Comparison of ENCODE assay signal across 16 mouse cellular contexts in the genomic region with DNA sequence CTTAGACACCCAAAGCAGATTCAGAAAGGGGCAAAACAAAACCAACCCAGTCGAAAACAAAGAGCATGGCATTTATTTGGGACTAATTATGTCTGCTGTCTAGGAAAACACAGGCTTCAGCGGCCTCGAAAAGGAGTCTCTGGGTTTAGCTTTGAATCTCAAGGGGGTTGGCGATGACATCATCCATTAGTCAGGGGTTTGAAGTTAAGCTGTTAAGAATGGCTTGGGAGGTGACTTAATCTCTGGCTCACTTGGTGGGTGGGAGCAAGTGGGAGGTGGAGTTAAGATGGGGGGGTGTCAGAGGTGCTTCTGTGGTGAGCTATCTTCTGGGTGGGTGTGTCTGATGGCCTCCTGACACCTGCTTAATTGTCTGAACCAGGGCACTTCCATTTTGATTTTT.
DNase-seq lines count a peak whose midpoint lies in the region; ATAC-seq lines count a peak whose summit lies in the region.
"Had no signal": no experiment of that assay in that cellular context is flagged by ENCODE, and none has a peak within 500 bp of the region (broad histone marks: within the 10 kb centered on the region; RNA-seq: fewer than 3 reads in every experiment).

No protein-coding gene starts in this region.

- no peaks in the 10 kb centered on the region for H3K27me3 ChIP-seq in heart, embryonic 11.5 days (ENCODE audit: control insufficient read depth, insufficient read depth, low read length)
- H3K27me3 ChIP-seq in midbrain, embryonic 10.5 days (ENCODE audit: low read depth, poor library complexity, severe bottlenecking): no peaks in the 10 kb centered on the region
- no peaks in the 10 kb centered on the region for H3K27me3 ChIP-seq in midbrain, embryonic 13.5 days
- no peaks in the 10 kb centered on the region for H3K27me3 ChIP-seq in embryonic facial prominence, embryonic 14.5 days (replicated peaks; ENCODE audit: control insufficient read depth, insufficient read depth, low read length)
- H3K27me3 ChIP-seq: liver, embryonic 12.5 days had no signal

- no peak overlapping the region for H3K4me2 ChIP-seq in heart, embryonic 11.5 days
- no peak overlapping the region for H3K4me2 ChIP-seq in midbrain, embryonic 13.5 days (replicated peaks)
- H3K4me2 ChIP-seq in embryonic facial prominence, embryonic 14.5 days (ENCODE audit: low read depth, low read length): no peak overlapping the region
- H3K4me2 ChIP-seq: liver, embryonic 12.5 days had no signal

- H3K4me1 ChIP-seq in heart, embryonic 11.5 days (ENCODE audit: control insufficient read depth, insufficient read depth, low read length): peaks cover 25% of the 10 kb centered on the region
- peaks cover 58% of the 10 kb centered on the region for H3K4me1 ChIP-seq in midbrain, embryonic 10.5 days
- peaks cover 23% of the 10 kb centered on the region for H3K4me1 ChIP-seq in midbrain, embryonic 13.5 days (replicated peaks)
- peaks cover 22% of the 10 kb centered on the region for H3K4me1 ChIP-seq in embryonic facial prominence, embryonic 14.5 days (ENCODE audit: control insufficient read depth, insufficient read depth, low read length)

- no peak overlapping the region for H3K4me3 ChIP-seq in heart, embryonic 11.5 days (ENCODE audit: low read depth, low read length)
- H3K4me3 ChIP-seq in midbrain, embryonic 10.5 days: no peak overlapping the region
- no peak overlapping the region for H3K4me3 ChIP-seq in midbrain, embryonic 13.5 days (replicated peaks)
- no peak overlapping the region for H3K4me3 ChIP-seq in embryonic facial prominence, embryonic 14.5 days (ENCODE audit: low read depth, low read length)
- H3K4me3 ChIP-seq: liver, embryonic 12.5 days had no signal

- WGBS in heart, embryonic 11.5 days (ENCODE audit: insufficient replicate concordance): 37% methylated on average over 4 of the region's 4 CpGs
- 24% methylated on average over 4 of the region's 4 CpGs for WGBS in midbrain, embryonic 10.5 days
- 13% methylated on average over 4 of the region's 4 CpGs for WGBS in midbrain, embryonic 13.5 days
- WGBS in embryonic facial prominence, embryonic 14.5 days: 49% methylated on average over 4 of the region's 4 CpGs

- no peak overlapping the region for H3K27ac ChIP-seq in heart, embryonic 11.5 days (ENCODE audit: low read depth, low read length)
- peak overlapping the region; percentile 59 for H3K27ac ChIP-seq in midbrain, embryonic 10.5 days (replicated peaks)
- no peak overlapping the region for H3K27ac ChIP-seq in midbrain, embryonic 13.5 days
- no peak overlapping the region for H3K27ac ChIP-seq in embryonic facial prominence, embryonic 14.5 days (replicated peaks; ENCODE audit: low read depth, low read length)
- H3K27ac ChIP-seq: liver, embryonic 12.5 days had no signal

- no peak for ATAC-seq in heart, embryonic 11.5 days (replicated peaks; ENCODE audit: insufficient number of reproducible peaks, low FRiP score, low TSS enrichment)
- no peak for ATAC-seq in midbrain, embryonic 13.5 days
- no peak for ATAC-seq in embryonic facial prominence, embryonic 14.5 days (ENCODE audit: low read depth)
- no peak for ATAC-seq in CD4-positive, CD25-positive, alpha-beta regulatory T cell, adult 4 months
- ATAC-seq in cerebellum, adult (ENCODE audit: insufficient number of reproducible peaks, low FRiP score, low TSS enrichment): no peak
- ATAC-seq: liver, embryonic 12.5 days had no signal

- H3K9ac ChIP-seq in heart, embryonic 11.5 days (ENCODE audit: low read depth, low read length): no peak overlapping the region
- no peak overlapping the region for H3K9ac ChIP-seq in midbrain, embryonic 13.5 days (replicated peaks)
- H3K9ac ChIP-seq in embryonic facial prominence, embryonic 14.5 days (ENCODE audit: low read depth, low read length): no peak overlapping the region
- H3K9ac ChIP-seq: liver, embryonic 12.5 days had no signal

- DNase-seq in heart, adult 11 months: peak; percentile 90
- no peak for DNase-seq in midbrain, embryonic 10.5 days (ENCODE audit: low spot score)
- DNase-seq in NIH3T3 (ENCODE audit: low read depth): peak; percentile 78
- DNase-seq in embryonic facial prominence, embryonic 14.5 days (ENCODE audit: low spot score): peak; percentile 65
- DNase-seq: adrenal gland, postnatal 14 days; cerebellum, postnatal 14 days; layer of hippocampus, postnatal 36 days; left cerebral cortex, postnatal 4 days; lung, postnatal 14 days; right cerebral cortex, postnatal 14 days; thymus, postnatal 36 days had no signal

- no peaks in the 10 kb centered on the region for H3K9me3 ChIP-seq in heart, embryonic 11.5 days (replicated peaks; ENCODE audit: control insufficient read depth, low read length)
- H3K9me3 ChIP-seq in midbrain, embryonic 10.5 days (replicated peaks): 0 out of 2 replicates have a peak, but pooled peaks cover 4% of the 10 kb centered on the region
- H3K9me3 ChIP-seq in midbrain, embryonic 13.5 days: no peaks in the 10 kb centered on the region
- no peaks in the 10 kb centered on the region for H3K9me3 ChIP-seq in embryonic facial prominence, embryonic 14.5 days (ENCODE audit: control insufficient read depth, low read length)
- H3K9me3 ChIP-seq: liver, embryonic 12.5 days had no signal

- H3K36me3 ChIP-seq in heart, embryonic 11.5 days (ENCODE audit: control insufficient read depth, insufficient read depth, low read length): no peaks in the 10 kb centered on the region
- no peaks in the 10 kb centered on the region for H3K36me3 ChIP-seq in midbrain, embryonic 10.5 days
- H3K36me3 ChIP-seq in midbrain, embryonic 13.5 days: no peaks in the 10 kb centered on the region
- no peaks in the 10 kb centered on the region for H3K36me3 ChIP-seq in embryonic facial prominence, embryonic 14.5 days (ENCODE audit: control insufficient read depth, insufficient read depth, low read length)
- H3K36me3 ChIP-seq: liver, embryonic 12.5 days had no signal
